Mouse (Mus musculus): Measurements from ENCODE around the gene Gm7075. TPM values are rescaled to one million over a fixed set of nuclear protein-coding genes. Genes with fewer than 3 reads are reported as not detected.

Gene Gm7075
- polyA plus RNA-seq, 1 experiment = not detected

DNA sequence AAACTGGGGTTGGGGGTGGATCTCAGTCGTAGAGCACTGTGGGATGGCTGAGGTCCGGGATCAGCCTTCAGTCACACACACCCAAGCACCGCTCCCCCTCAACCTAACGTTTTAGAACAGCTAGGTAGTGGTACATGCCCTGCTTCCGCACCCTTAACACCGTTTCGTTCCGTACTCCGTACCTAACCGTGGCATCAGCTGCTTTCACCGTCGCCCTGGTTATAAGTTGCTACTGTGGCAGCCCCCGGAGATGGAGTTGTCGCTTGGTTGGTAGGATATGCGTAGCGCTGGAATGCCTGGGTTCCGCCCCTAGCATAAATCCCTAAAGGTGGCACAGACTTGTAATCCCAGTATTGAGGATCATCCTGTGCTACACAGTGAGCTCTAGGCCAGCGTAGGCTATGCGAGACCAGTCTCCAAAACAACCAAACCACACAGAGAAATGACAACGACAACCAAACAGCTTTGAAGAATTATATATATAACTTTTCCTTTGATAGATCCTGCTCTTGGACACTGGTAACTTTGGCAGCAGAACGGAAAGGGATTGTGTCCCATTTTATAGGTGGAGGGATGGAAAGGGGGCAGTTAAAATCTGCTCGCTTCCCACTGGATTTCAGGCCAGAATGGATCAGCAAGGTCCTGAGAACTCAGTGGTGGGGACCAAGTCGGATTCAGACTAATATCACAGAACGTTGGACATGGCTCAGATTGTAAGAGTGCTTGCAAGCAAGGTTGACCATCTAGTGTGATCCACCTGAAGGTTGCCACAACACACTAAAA, 39.9 kb downstream of the Gm7075 start, which contains the start of gene Sirt1:
Gene Sirt1 (minus strand): TSS at position 207 of the 783 bp plus-strand sequence.
- TF ChIP-seq POLR2A (IDR thresholded peaks at IDR 0.05; ENCODE audit: insufficient read depth, low read depth, low read length) (no peak), CTCF (IDR thresholded peaks at IDR 0.05; ENCODE audit: insufficient read depth, low read depth, low read length) (no peak)
- Histone ChIP-seq H3K4me3 (ENCODE audit: insufficient read depth, low read depth, low read length) (peak within 1 kb of the TSS; percentile 65), H3K4me1 (ENCODE audit: control insufficient read depth, insufficient read depth, low read length) (peaks cover 3% of the 10 kb centered on the region), H3K27ac (ENCODE audit: insufficient read depth, low read depth, low read length) (peak within 1 kb of the TSS; percentile 65; the same call in 1 of the 2 replicates)
- 4% methylated on average over 24 of the region's 24 CpGs for WGBS

DNA sequence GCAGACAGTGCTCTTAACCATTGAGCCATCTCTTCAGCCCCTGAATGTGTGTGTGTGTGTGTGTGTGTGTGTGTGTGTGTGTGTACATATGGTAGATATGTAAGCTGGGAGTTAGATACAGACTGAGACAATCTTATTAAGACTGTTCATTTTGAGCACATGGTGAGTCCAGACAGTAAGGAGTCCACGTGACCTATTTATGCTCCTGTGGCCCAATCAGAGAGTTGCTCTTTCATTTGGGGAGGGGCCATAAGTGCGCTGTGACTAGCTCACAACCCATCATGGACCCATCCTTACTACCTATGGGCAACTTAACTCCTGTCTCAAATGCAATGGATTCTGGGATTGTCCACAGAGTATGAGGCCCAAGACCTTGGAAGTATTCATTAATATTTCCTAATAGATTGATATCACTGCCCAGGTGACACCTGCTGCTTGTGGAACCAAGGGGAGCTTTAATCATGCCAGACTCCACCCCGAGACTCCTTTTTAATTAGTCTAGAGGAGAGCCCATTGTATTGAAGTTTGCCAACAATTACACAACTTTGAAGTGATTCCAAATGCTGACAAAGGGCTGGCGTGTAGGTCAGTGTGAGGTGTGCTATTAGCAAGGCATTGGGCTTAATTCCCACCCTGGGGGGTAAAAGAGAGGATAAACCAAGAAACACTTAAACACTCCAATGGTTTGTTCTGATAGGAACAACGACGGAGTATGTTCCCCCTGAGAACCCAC, 42.5 kb downstream of the Gm7075 start:
- H3K27ac ChIP-seq (ENCODE audit: insufficient read depth, low read depth, low read length) = no peak overlapping the region
- H3K4me1 ChIP-seq (ENCODE audit: control insufficient read depth, insufficient read depth, low read length) = peaks cover 3% of the 10 kb centered on the region
- 55% methylated on average over 6 of the region's 6 CpGs for WGBS
- no peak overlapping the region for H3K4me3 ChIP-seq (ENCODE audit: insufficient read depth, low read depth, low read length)
- TF ChIP-seq CTCF (IDR thresholded peaks at IDR 0.05; ENCODE audit: insufficient read depth, low read depth, low read length) = no peak
- TF ChIP-seq POLR2A (IDR thresholded peaks at IDR 0.05; ENCODE audit: insufficient read depth, low read depth, low read length) = no peak

- Histone ChIP-seq H3K4me3 (ENCODE audit: insufficient read depth, low read depth, low read length) (no peak overlapping the region), H3K27ac (ENCODE audit: insufficient read depth, low read depth, low read length) (no peak overlapping the region), H3K4me1 (ENCODE audit: control insufficient read depth, insufficient read depth, low read length) (peaks cover 3% of the 10 kb centered on the region)
- 16% methylated on average over 9 of the region's 9 CpGs for WGBS
- no peak for TF ChIP-seq CTCF (IDR thresholded peaks at IDR 0.05; ENCODE audit: insufficient read depth, low read depth, low read length)
- TF ChIP-seq POLR2A (IDR thresholded peaks at IDR 0.05; ENCODE audit: insufficient read depth, low read depth, low read length) = no peak
These were observed 44.1 kb downstream of the Gm7075 start for GRCm38 (mm10) chr10:63377468-63377867.

GRCm38 (mm10) chr10:63376303-63376702, 45.3 kb downstream of the Gm7075 start:
- Histone ChIP-seq H3K27ac (ENCODE audit: insufficient read depth, low read depth, low read length) (no peak overlapping the region), H3K4me3 (ENCODE audit: insufficient read depth, low read depth, low read length) (no peak overlapping the region), H3K4me1 (ENCODE audit: control insufficient read depth, insufficient read depth, low read length) (no peaks in the 10 kb centered on the region; the same call in 1 of the 2 replicates)
- 90% methylated on average over 5 of the region's 5 CpGs for WGBS
- TF ChIP-seq POLR2A (IDR thresholded peaks at IDR 0.05; ENCODE audit: insufficient read depth, low read depth, low read length) (no peak), CTCF (IDR thresholded peaks at IDR 0.05; ENCODE audit: insufficient read depth, low read depth, low read length) (no peak)

Other genes starting within 250 kb of the Gm7075 start
- gene Mypn, start 217.8 kb downstream of the Gm7075 start, polyA plus RNA-seq (2012; ENCODE audit: insufficient read depth, insufficient read length, low replicate concordance, missing spikeins) = not detected in 2 replicates
- not detected in 2 replicates for gene Herc4, start 178.0 kb downstream of the Gm7075 start, polyA plus RNA-seq (2012; ENCODE audit: insufficient read depth, insufficient read length, low replicate concordance, missing spikeins)
- gene Sirt1, start 40.1 kb downstream of the Gm7075 start, polyA plus RNA-seq (2012; ENCODE audit: insufficient read depth, insufficient read length, low replicate concordance, missing spikeins) = not detected in 2 replicates
- gene Dnajc12, start 39.3 kb downstream of the Gm7075 start, polyA plus RNA-seq (2012; ENCODE audit: insufficient read depth, insufficient read length, low replicate concordance, missing spikeins) = not detected in 2 replicates
- gene Ctnna3, start 8.3 kb upstream of the Gm7075 start, polyA plus RNA-seq (2012; ENCODE audit: insufficient read depth, insufficient read length, low replicate concordance, missing spikeins) = not detected in 2 replicates

Data from olfactory bulb, adult 2 months (tissue).